Mouse (Mus musculus) embryo, embryonic 10 days (tissue): Measurements from ENCODE around the gene Wnk1.
A peak's percentile ranks its signal among the peaks of the same experiment; 100 is the strongest.
"Not testable (repeated sequence)": the region's sequence is repeated elsewhere in the genome, so short reads cannot be mapped to it uniquely, and the experiment has no call there.

Source experiments
- DNase-seq: peaks from one replicate; pipeline ENCODE4 v3.0.0-alpha.2; 2015; ENCODE audit warnings: low spot score

The Wnk1 gene

GRCm38 (mm10) chr6:120038366-120039255, at the start of gene Wnk1:
Gene Wnk1 (minus strand): TSS chr6:120038672.
- peak; percentile 98 for DNase-seq

DNA sequence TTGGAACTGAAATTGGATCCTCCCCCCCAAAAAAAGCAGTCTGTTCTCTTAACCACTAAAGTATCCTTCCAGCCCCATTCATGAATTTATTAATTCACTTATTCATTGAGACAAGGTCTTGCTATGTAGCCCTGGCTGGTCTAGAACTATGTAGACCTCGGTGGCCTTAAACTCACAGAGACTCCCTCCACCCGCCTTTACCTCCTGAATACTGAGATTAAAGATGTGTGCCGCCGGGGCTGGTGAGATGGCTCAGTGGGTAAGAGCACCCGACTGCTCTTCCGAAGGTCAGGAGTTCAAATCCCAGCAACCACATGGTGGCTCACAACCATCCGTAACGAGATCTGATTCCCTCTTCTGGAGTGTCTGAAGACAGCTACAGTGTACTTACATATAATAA, 48.6 kb upstream of the Wnk1 start:
- DNase-seq: not testable (repeated sequence)

- DNase-seq: no peak
Observed at GRCm38 (mm10) chr6:120085832-120086231, 47.4 kb upstream of the Wnk1 start.

- DNase-seq: no peak
Observed at GRCm38 (mm10) chr6:120084983-120085382, 46.5 kb upstream of the Wnk1 start.

- no peak for DNase-seq
Observed at GRCm38 (mm10) chr6:120083442-120083841, 45.0 kb upstream of the Wnk1 start.

DNA sequence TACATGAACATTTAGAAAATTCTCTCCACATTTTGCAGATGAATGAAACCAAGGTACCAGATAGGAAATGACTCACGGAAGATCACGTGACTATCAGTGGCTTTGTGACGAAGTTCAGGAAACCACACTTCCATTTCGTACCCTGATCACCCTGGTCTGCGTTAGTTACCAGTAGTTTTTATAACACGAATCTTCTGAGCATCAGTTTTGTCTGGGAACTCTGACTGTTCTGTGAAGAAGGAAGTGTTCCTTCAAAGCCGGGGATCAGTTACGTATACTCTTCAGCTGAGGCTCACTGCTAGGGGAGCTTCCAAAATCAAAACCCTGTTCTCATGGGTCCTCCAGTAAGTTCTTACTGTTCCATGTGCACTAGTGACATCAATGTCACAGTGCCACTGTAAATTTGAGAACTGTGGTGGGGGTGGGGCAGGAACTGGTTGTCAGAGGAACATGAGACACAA, 44.5 kb upstream of the Wnk1 start:
- no peak for DNase-seq

GRCm38 (mm10) chr6:120082251-120082950, 43.9 kb upstream of the Wnk1 start:
- DNase-seq: no peak

DNA sequence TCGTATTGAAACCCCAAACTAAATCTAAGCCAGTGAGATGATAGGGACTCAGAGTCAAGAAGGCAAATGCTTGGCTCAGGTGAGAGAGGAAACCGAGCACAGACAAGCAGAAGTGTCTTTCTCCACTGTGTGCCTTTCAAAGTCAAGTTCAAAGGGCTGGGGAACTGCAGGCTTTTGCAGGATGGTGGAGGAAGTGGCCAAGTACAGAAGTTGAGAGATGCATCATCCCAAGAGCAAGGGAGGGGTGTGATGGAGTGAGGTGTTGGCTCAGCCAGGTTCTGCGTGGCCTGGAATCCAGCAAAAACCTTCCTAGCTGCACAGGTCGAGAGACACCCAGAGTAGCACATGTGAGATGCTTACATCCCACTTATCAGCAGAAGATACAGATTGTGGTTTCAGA, 43.0 kb upstream of the Wnk1 start:
- no peak for DNase-seq

DNA sequence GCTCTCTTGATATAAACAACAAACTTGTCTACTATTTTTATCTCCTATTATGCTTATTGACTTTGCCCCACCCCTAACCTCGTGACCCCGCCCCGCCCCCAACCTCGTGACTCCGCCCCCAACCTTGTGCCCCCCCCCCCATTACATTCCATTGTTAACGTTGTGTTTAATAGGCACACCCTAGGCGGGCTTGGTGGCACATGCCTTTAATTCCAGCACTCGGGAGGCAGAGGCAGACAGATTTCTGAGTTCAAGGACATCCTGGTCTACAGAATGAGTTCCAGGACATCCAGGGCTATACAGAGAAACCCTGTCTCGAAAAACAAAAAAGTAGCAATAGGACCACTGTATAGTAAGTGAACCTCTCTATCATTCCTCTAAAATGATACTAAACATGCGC, 41.1 kb upstream of the Wnk1 start:
- no peak for DNase-seq

DNA sequence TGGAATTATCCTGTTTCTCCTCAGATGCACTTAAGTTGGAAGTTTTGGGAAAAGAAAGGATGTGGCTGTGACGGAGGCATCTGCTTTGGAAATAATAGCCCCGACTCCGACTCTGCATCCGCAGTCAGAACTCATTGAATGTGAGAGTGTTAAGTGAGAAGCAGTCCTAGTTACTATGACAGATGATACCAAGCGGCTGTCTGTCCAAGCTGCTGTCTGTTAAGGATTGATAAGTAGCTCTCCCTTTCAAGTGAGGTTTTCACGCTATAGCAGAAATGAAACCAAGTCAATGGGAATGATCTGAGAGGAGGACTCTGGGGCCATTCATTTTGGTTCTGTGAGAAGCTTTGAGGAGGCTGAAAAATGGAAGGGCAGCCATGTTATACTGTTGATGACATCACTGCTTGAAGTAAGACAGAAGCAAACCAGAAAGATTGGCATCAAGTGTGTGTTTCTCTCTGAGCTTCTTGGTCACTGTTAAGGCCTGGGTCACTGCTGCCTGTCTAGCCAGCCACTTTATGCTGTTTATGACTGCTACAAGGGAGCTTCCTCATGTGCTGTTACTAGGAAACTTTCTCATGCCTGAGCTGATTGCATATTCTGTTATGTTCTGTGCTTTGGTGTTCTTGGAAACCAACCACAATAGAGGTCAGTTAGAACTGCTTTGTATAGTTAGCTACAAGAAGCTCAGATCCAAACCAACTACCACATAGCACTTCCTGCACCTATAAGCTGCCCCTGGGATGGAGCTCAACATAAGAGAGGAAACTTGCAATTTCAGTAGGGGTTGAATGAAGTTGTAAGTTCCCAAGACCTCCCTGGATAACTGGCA, 38.4 kb upstream of the Wnk1 start:
- DNase-seq: no peak

GRCm38 (mm10) chr6:120072630-120073029, 34.2 kb upstream of the Wnk1 start:
- DNase-seq: no peak

DNA sequence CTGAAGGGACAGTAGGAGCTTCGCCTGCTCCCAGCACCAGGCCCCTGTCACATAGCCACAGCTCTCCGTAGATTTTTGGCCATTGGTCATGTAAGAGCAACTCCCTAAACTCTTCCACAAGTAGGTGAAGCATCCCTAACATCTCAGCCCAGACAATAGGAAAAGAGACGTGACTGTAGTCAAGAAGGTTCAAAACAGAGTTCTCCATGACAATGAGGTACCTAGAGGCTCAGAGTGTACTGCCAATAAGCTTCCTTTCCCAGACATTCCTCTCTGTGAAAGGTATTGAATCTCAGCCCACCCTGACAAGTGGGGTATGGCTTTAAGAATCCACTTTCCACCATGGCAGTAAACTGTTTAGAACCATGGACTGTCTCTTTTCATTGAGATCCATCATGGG, 31.1 kb upstream of the Wnk1 start:
- no peak for DNase-seq

GRCm38 (mm10) chr6:120065552-120066177, 27.2 kb upstream of the Wnk1 start:
- DNase-seq: no peak

DNA sequence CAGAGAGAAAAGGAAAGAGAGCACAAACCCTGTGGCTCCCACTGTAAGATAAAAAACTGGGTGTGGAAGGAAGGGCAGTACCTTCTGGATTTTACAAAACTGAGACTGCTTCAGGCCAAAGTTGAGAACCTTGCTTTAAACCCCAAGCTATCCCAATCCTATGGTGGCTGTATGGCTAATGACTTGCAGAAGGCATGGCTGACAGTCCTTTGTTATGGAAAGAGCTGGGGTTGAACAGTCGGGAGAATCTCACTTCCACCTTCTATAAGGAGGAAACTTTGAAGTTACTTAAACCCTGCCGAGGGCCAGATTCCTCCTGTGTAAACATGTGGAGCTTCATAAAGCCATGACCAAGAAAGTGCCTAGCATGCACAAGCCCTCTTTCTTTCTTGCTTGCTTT, 26.2 kb upstream of the Wnk1 start:
- DNase-seq: no peak

DNA sequence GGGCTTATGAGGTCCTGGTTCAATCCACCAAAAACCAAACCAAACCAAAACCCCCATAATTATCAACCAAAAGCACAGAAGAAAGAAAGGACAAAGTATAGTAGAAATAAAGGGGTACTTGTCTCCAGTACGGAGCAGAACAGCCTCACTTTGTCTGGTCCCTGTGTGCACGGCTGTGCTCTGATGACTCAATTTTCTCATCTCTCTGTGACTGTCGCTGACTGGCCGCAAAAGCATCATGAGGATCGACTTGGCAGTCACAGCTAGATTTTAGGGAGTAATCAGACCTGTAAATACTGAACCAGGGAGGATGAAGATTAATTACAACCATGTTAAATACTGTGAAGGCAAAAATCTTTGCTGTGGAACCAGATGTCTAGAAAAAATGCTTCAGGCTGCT, 24.5 kb upstream of the Wnk1 start:
- DNase-seq: no peak

DNA sequence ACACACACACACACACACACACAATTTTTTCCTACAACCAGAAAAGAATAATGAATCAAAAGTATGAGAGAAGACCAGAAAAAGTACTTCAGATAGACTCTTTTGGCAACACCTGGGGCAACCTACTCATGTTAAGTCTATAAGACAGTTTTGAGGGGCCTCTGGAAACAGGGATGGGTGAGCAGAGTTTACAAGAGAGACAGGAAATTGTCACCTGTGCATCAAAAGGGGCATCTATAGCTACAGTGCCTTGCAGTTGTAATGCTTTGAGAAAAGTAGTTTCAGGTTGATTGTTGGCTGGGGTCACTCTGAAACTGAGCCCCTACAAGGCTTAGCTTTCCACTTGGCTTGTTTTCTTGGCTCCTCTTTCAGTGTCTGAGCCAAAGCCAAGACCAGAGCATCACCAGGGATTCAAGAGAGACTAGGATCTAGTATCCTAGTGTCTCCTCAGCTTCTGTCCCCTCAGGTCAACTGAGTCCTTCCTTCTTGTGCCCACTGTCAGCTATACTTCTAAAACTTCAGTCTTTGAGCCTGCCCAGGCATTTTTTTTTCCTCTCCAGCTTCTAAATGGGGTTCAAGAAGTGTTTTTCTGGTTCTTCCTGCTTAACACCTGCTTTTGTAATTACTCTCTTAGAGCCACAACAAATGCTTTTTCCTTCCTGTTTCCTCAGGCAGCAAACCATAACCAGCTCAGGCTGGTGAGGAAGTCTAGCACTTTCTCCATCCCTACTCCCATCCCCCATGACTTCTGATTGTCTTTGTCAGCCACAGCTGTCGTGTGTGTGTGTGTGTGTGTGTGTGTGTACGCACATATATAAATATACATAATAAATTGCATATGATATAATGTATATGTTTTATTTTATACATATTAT, 17.4 kb upstream of the Wnk1 start:
- DNase-seq: no peak

DNA sequence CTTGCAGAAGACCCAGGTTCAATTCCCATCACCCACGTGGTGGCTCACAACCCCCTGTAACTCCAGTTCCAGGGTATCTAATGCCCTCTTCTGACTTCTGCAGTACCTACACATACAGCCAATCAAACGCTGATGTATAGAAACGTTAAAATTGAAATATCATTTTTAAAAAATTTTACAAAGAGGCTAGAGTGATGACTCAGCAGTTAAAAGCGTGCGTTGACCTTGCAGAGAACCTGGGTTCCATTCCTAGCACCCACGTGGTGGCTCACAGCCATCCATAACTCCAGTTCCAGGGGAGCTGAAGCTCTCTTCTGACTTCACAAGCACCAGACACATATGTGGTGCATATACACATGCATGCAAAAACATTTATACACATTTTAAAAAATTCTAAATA, 15.9 kb upstream of the Wnk1 start:
- no peak for DNase-seq

DNA sequence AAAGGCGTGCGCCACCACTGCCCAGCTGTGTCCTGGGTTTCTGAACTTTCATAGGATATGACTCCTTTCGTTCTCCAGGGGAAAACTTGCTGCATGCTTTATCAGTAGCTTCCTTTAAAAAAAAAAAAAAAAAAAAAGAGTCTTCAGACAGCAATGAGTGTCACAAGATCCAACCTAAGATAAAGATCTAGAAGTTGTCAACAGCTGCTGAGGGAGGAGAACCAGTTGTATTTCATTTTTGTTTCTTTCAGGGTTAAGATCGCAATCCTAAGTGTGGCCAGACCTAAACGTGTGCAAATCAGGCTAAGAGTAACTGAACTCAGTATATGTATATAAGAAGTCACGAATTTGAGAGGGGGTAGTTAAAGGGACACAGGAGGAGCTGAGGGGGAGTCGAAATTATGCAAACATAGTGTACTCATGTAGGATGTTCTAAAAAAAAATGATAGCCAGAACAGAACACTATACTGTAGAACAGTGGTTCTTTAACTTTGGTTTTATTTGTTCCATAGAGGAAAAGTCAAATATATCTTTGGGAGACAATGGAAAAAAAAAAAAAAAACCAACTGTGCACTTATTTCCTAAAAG, 9.3 kb upstream of the Wnk1 start:
- no peak for DNase-seq

DNA sequence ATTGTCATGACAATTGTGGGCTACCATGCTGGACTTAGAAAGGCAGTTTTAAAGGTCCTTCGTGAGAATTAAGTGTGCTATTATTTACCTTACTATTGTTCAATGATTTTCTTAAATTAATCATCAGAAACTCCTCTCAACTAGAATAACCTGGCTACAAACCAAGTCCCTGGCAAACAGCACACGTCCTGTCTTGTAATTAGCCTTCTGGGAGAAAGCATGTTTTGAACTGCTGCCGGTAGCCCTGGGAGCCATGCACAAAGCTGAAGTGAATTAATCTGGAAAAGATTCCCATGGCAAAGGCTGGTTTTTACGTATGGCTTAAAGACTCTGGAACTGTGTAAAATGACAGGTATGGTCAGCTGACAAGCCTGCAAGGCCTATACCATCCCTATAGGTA, 6.9 kb upstream of the Wnk1 start:
- no peak for DNase-seq

DNA sequence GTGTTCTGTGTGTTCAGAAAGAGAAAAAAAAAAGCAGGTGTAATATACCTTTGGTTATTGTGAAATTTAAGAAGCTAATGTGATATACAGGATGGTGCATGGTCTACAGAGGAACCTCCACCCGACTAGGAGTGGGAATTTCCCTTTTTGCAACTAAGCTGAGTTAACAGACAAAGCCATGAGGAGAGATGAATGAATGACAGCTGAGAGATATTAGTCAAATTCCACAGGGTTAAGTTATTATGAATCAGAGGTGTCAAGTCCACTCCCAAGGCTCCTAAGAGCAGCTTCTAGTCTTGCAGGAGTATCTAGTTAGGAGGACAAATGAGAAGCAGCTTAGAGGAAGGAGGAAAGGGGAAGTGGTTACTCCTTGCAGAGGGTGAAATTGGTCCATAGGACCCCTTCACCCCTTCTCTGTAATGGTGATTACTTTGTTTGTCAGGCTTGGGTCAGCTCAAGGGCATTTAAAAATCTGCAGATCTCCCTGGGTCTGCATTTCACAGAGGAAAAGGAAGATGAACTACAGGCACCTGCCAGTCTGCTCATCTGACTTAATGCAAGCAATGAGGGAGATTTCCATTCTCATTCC, 4.3 kb upstream of the Wnk1 start:
- no peak for DNase-seq
